Mouse (Mus musculus) left cerebral cortex, adult 2 months (tissue): ENCODE data around the gene Ephb2. TPM values are rescaled to one million over a fixed set of nuclear protein-coding genes. Genes with fewer than 3 reads are reported as not detected.

Experiments
- DNase-seq, 2 experiments: peaks; one replicate each; pipeline ENCODE4 v3.0.0; 2021 to 2022; ENCODE audit warnings: low spot score in 2 of 2, mixed read lengths in 1 of 2; ENCODE audit errors: extremely low spot score in 1 of 2
- H3K27ac ChIP-seq: fragments of 200-600 bp; 2 replicates; pipeline ENCODE4 v1.8.1; 2022
- H3K4me3 ChIP-seq: fragments of 200-600 bp; 2 replicates; pipeline ENCODE4 v1.8.1; 2022
- CTCF ChIP-seq: fragments of 200-600 bp; IDR thresholded peaks from 2 replicates; pipeline ENCODE4 v1.8.1; 2022; ENCODE audit warnings: antibody characterized with exemption, mild to moderate bottlenecking, moderate library complexity
- intact Hi-C: fragments of 180-260 bp; cut with DNase I; formaldehyde crosslinking; loops from one replicate; pipeline ENCODE4 v1.15.1; 2025
- total RNA-seq, 2 experiments: library from RNA; stranded (reverse); gene quantifications; 2 replicates each; pipeline ENCODE4 v1.2.3; 2021

Gene Ephb2
- total RNA-seq, 2 experiments from 2014 or later, result 17.0 to 18.3 TPM

DNA sequence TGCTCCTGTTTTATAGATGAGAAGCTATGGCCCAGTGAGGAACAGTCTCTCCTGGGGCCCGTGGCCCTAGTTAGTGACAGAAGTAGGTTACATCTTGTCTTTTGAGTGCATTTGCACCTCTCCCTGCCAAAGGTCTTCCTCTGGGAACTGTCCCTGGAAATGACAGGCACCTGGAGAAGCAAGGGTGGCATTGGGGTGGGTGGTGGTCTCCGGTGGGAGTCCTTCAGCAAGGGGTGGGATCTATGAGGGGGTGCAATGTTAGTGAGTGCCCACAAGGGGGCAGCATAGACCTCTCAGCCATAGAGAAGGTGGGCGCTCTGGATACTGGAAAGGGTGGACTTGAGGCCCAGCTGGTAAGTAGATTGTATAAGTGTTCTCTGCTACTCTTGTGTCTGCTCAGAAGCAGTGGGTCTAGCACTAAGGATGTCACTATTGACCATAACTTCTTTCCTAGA lies 184.4 kb downstream of the Ephb2 start:
- peak overlapping the region; percentile 24; the same call in 1 of the 2 replicates for H3K27ac ChIP-seq
- TF ChIP-seq CTCF, result peak; percentile 91
- H3K4me3 ChIP-seq, result no peak overlapping the region
- intact Hi-C loops, result loop anchor here (5.0 to 10.0 kb wide), 2 partner anchors 326 to 653 kb away; no protein-coding TSS in a partner anchor
- peak in 1 of 2 experiments; percentile 39 for DNase-seq

DNA sequence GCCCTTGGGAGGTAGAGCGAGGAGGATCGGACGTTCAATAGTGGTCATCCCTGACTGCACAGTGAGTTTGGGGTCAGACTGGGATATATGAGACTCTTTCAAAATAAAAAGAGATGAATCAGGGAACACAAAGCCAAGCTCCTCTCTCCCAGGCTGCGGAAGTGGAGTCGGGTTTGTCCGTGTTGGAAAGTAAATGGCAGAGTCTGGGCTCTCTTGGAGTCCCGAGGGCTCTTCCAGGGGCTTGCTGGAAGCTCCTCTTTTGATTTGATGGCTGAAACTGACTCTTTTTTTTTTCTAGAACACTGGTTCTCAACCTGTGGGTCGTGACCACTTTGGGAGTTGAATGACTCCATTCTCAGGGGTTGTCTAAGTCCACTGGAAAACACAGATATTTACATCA lies 185.5 kb downstream of the Ephb2 start:
- intact Hi-C loops, result loop anchor here (5.0 to 10.0 kb wide), 2 partner anchors 327 to 655 kb away; no protein-coding TSS in a partner anchor
- H3K27ac ChIP-seq, result no peak overlapping the region
- TF ChIP-seq CTCF, result no peak

GRCm38 (mm10) chr4:136649480-136650196 lies 186.2 kb downstream of the Ephb2 start:
- TF ChIP-seq CTCF, result no peak
- DNase-seq, result no peak
- intact Hi-C loops, result loop anchor here (5.0 to 10.0 kb wide), 3 partner anchors 328 to 655 kb away; no protein-coding TSS in a partner anchor
- Histone ChIP-seq H3K27ac (no peak overlapping the region), H3K4me3 (no peak overlapping the region)

More for the DNA sequence above, 185.5 kb downstream of the Ephb2 start:
- H3K4me3 ChIP-seq, result no peak overlapping the region
- DNase-seq, result no peak

GRCm38 (mm10) chr4:136648922-136649479 lies 186.8 kb downstream of the Ephb2 start:
- no peak overlapping the region for H3K4me3 ChIP-seq
- TF ChIP-seq CTCF, result peak; percentile 96
- intact Hi-C loops, result loop anchor here (5.0 kb wide), 1 partner anchor 423 kb away; no protein-coding TSS in a partner anchor
- peak; percentile 82 to 91 for DNase-seq
- H3K27ac ChIP-seq, result no peak overlapping the region

DNA sequence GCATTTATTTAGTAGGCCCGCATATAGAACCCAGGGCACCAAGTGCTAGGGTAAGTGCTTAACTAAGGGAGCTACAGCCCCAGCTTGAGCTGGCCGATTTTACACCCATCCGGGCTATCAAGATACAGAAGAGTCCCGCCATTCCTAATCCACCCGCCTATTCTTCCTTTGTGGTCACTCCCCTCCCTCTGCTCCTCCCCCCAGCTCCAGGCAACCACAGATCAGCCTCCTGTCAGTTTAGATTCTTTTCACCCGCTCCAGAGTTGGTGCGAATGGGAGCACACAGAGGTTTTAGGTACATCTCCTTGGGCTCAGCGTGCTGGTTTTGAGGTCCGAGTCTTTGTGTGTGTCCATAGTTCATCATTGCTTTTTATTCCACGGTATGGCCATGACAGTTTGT lies 196.9 kb downstream of the Ephb2 start:
- intact Hi-C loops, result no loop called here
- TF ChIP-seq CTCF, result no peak
- H3K4me3 ChIP-seq, result no peak overlapping the region
- H3K27ac ChIP-seq, result no peak overlapping the region
- no peak for DNase-seq

- no peak for TF ChIP-seq CTCF
- intact Hi-C loops, result no loop called here
- H3K4me3 ChIP-seq, result no peak overlapping the region
- no peak for DNase-seq
- no peak overlapping the region for H3K27ac ChIP-seq
These were observed 197.5 kb downstream of the Ephb2 start for GRCm38 (mm10) chr4:136638230-136638750.

DNA sequence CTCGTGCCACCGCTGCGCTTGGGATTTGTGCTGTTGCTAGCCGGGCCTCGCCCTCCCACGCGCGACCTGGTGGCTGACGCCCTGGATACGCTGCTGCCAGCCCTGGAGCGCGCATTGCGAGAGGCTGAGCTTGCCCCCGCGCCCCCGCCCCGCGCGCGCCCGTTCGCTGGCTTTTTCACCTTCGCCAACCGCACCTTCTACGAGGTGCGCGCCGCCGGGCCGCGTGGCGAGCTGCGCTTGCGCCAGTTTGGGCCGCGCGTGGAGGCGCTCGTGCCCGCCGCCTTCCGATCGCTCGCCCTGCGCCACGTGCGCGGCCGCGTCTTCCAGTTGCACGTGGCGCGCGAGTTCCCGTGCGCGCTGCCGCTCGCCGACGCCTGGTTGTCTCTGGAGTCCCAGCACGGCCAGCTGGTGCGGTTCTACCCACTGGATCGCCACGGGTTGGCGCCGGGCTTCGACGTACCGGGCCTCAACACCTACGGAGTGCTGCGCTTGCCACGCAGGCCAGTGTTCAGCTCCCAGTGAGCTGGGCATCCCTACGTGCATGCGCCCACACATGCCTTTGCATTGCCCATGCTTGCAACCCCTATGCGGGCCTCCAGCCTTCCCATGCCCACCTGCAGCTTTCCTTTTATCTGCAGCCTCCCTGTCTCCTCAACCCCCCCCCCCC lies 198.1 kb downstream of the Ephb2 start:
- H3K4me3 ChIP-seq, result peak overlapping the region; percentile 55
- peak overlapping the region; percentile 74 for H3K27ac ChIP-seq
- no peak for TF ChIP-seq CTCF
- intact Hi-C loops, result no loop called here
- DNase-seq, result peak; percentile 78 to 83

GRCm38 (mm10) chr4:136636983-136637562 lies 198.7 kb downstream of the Ephb2 start:
- intact Hi-C loops, result no loop called here
- Histone ChIP-seq H3K27ac (peak overlapping the region; percentile 74; the same call in 1 of the 2 replicates), H3K4me3 (peak overlapping the region; percentile 55)
- TF ChIP-seq CTCF, result no peak
- no peak for DNase-seq

GRCm38 (mm10) chr4:136636511-136636910 lies 199.3 kb downstream of the Ephb2 start:
- H3K27ac ChIP-seq, result no peak overlapping the region
- H3K4me3 ChIP-seq, result no peak overlapping the region
- intact Hi-C loops, result no loop called here
- TF ChIP-seq CTCF, result no peak
- DNase-seq, result no peak

- Histone ChIP-seq H3K4me3 (no peak overlapping the region), H3K27ac (no peak overlapping the region)
- TF ChIP-seq CTCF, result peak; percentile 20
- DNase-seq, result no peak
- intact Hi-C loops, result no loop called here
These were observed 199.8 kb downstream of the Ephb2 start for GRCm38 (mm10) chr4:136635995-136636394.

GRCm38 (mm10) chr4:136631237-136631994 lies 204.4 kb downstream of the Ephb2 start:
- intact Hi-C loops, result no loop called here
- DNase-seq, result no peak
- Histone ChIP-seq H3K27ac (no peak overlapping the region), H3K4me3 (no peak overlapping the region)
- TF ChIP-seq CTCF, result no peak
